Mouse (Mus musculus): ENCODE data around the gene Usp53.

- no peak for TF ChIP-seq POLR2A (IDR thresholded peaks at IDR 0.05; ENCODE audit: borderline replicate concordance, insufficient read depth, low read length)
- TF ChIP-seq CTCF (IDR thresholded peaks at IDR 0.05; ENCODE audit: borderline replicate concordance, insufficient read depth, low read depth, low read length), result no peak
These were observed 54.6 kb downstream of the Usp53 start for GRCm38 (mm10) chr3:122929723-122930122.
